Mouse (Mus musculus): ENCODE measurements around the gene Dtnb.

DNA sequence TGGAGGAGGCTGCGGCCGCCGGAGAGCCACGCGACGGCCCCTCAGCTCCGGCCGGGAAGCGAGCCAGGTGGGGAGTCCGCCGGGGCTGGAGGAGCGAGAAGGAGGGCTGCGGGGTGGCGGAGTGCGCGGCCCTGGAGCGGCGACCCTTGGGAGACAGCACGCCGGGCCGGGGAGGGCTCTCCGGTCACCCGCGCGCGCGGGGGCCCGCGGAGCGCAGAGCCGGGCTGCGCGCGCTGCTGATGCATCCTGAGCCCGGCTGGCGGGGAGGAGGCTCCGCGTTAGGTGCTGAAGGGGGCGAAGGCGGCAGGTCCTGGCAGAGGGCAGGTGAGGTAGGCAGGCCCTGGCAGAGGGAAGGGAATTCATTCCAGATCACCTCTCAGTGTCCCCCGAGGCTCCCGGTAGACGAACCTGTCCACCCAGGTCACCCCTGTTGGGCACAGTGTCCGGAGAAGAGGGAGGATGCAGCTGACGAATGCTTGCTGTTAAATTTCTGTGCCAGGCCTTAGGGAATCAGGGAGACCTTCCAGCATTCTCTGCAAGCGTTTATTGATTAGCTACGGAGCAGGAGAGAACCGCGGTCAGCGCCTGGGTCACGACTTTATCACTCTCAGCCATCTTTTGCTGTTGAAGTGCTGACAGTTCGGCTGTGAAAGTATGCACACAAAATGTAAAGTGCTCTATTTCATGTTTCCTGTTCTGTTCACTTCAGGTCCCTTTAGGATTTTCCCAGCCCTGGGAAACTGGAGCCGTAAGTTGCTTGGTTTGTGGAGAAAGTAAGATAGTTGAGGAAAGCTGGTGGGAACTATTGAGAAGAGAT lies 608 bp downstream of the Dtnb start:
- TF ChIP-seq CTCF (IDR thresholded peaks at IDR 0.05; ENCODE audit: low read depth) = no peak
- TF ChIP-seq EP300 (IDR thresholded peaks at IDR 0.05; ENCODE audit: low read depth) = no peak

Measured in liver, embryonic 14.5 days (tissue).